Mouse (Mus musculus) CH12.LX (cell line): Measurements from ENCODE around the gene 4930469K13Rik. TPM values are rescaled to one million over a fixed set of nuclear protein-coding genes. Genes with fewer than 3 reads are reported as not detected.

Source experiments
- DNase-seq: peaks from one replicate; pipeline ENCODE4 v3.0.0-alpha.2; 2013; ENCODE audit errors: extremely low read depth
- H3K27ac ChIP-seq: 2 replicates; pipeline ENCODE4 v1.5.1; 2012; ENCODE audit warnings: low read depth, mild to moderate bottlenecking, control low read depth, moderate library complexity; ENCODE audit not compliant: insufficient read depth
- H3K27me3 ChIP-seq: replicated peaks from 2 replicates; pipeline ENCODE3; 2012; ENCODE audit warnings: inconsistent platforms
- H3K36me3 ChIP-seq, 2 experiments: replicated peaks in 1 of 2; 2 replicates each; pipeline versions ENCODE3 to v1.6.1; 2012; ENCODE audit warnings: inconsistent platforms in 1 of 2, low read length in 1 of 2, mild to moderate bottlenecking in 1 of 2, mixed read lengths in 1 of 2, moderate library complexity in 1 of 2; ENCODE audit not compliant: control insufficient read depth in 1 of 2, insufficient read depth in 1 of 2
- H3K4me1 ChIP-seq, 2 experiments: 2 replicates each; pipeline ENCODE4 v1.6.1; 2012; ENCODE audit warnings: inconsistent platforms in 1 of 2, moderate library complexity in 1 of 2; ENCODE audit not compliant: insufficient read depth in 2 of 2, control insufficient read depth in 1 of 2
- H3K4me2 ChIP-seq: 2 replicates; pipeline ENCODE4 v1.6.1; 2012; ENCODE audit warnings: low read depth, mild to moderate bottlenecking, control low read depth; ENCODE audit not compliant: poor library complexity, insufficient read depth, severe bottlenecking
- H3K4me3 ChIP-seq, 3 experiments: fragments of 150-350 bp in 1 of 3; sonication (generic) in 1 of 3; replicated peaks in 1 of 3; 2 replicates each; pipeline versions ENCODE3 to v1.5.1; 2011 to 2012; ENCODE audit warnings: low read depth in 2 of 3, low read length in 2 of 3, mild to moderate bottlenecking in 2 of 3, moderate library complexity in 2 of 3, control low read depth in 1 of 3, improper control_type of control experiment in 1 of 3, inconsistent platforms in 1 of 3, mixed read lengths in 1 of 3; ENCODE audit not compliant: poor library complexity in 1 of 3
- H3K79me2 ChIP-seq: replicated peaks from 2 replicates; pipeline ENCODE4 v1.6.1; 2012; ENCODE audit warnings: mild to moderate bottlenecking, moderate library complexity; ENCODE audit not compliant: control insufficient read depth, poor library complexity, insufficient read depth, severe bottlenecking; ENCODE audit errors: extremely low read depth
- H3K9ac ChIP-seq: 2 replicates; pipeline ENCODE4 v1.6.1; 2012; ENCODE audit warnings: low read depth, mild to moderate bottlenecking, control low read depth, moderate library complexity; ENCODE audit not compliant: insufficient read depth
- H3K9me3 ChIP-seq: replicated peaks from 2 replicates; pipeline ENCODE3; 2012; ENCODE audit warnings: low read length, inconsistent platforms, mixed read lengths
- BHLHE40 ChIP-seq: IDR thresholded peaks from 2 replicates; pipeline ENCODE4 v1.6.1; 2011; ENCODE audit warnings: mild to moderate bottlenecking, low read depth, low read length, improper control_type of control experiment
- CHD1 ChIP-seq: IDR thresholded peaks from 2 replicates; pipeline ENCODE4 v1.6.1; 2012; ENCODE audit warnings: low read depth, low read length, improper control_type of control experiment, inconsistent platforms
- CHD2 ChIP-seq: IDR thresholded peaks from 2 replicates; pipeline ENCODE4 v1.6.1; 2011; ENCODE audit warnings: low read length, improper control_type of control experiment
- ELF1 ChIP-seq: IDR thresholded peaks from 2 replicates; pipeline ENCODE4 v1.6.1; 2014; ENCODE audit warnings: low read depth, mild to moderate bottlenecking, inconsistent platforms, low read length, improper control_type of control experiment
- EP300 ChIP-seq: IDR thresholded peaks from 2 replicates; pipeline ENCODE4 v1.6.1; 2011; ENCODE audit warnings: low read length, improper control_type of control experiment
- ETS1 ChIP-seq: conservative IDR thresholded peaks from 2 replicates; pipeline ENCODE4 v1.6.1; 2012; ENCODE audit warnings: low read depth, mild to moderate bottlenecking, inconsistent platforms, low read length, improper control_type of control experiment, moderate library complexity
- HCFC1 ChIP-seq: IDR thresholded peaks from 2 replicates; pipeline ENCODE4 v1.6.1; 2012; ENCODE audit warnings: low read depth, mild to moderate bottlenecking, inconsistent platforms, low read length, improper control_type of control experiment
- IRF4 ChIP-seq: IDR thresholded peaks from 2 replicates; pipeline ENCODE4 v1.6.1; 2014; ENCODE audit warnings: low read depth, mild to moderate bottlenecking, inconsistent platforms, low read length, improper control_type of control experiment
- JUN ChIP-seq: IDR thresholded peaks from 2 replicates; pipeline ENCODE4 v1.6.1; 2011; ENCODE audit warnings: low read depth, mild to moderate bottlenecking, low read length, improper control_type of control experiment, moderate library complexity; ENCODE audit not compliant: insufficient read depth
- JUND ChIP-seq: conservative IDR thresholded peaks from 2 replicates; pipeline ENCODE4 v1.6.1; 2011; ENCODE audit warnings: low read depth, low read length, improper control_type of control experiment
- KAT2A ChIP-seq: IDR thresholded peaks from 2 replicates; pipeline ENCODE4 v1.6.1; 2012; ENCODE audit warnings: low read length, improper control_type of control experiment, inconsistent platforms; ENCODE audit not compliant: insufficient replicate concordance
- MEF2A ChIP-seq: IDR thresholded peaks from 2 replicates; pipeline ENCODE4 v1.6.1; 2014; ENCODE audit warnings: low read depth, mild to moderate bottlenecking, inconsistent platforms, low read length, improper control_type of control experiment, borderline replicate concordance
- MXI1 ChIP-seq: IDR thresholded peaks from 2 replicates; pipeline ENCODE4 v1.6.1; 2011; ENCODE audit warnings: mild to moderate bottlenecking, low read depth, low read length, improper control_type of control experiment
- POLR2A ChIP-seq: IDR thresholded peaks from 2 replicates; pipeline ENCODE4 v1.6.1; 2011; ENCODE audit warnings: low read depth, mild to moderate bottlenecking, improper control_type of control experiment, low read length
- SIN3A ChIP-seq: IDR thresholded peaks from 2 replicates; pipeline ENCODE4 v1.6.1; 2012; ENCODE audit warnings: low read length, improper control_type of control experiment, inconsistent platforms
- SMC3 ChIP-seq: IDR thresholded peaks from 2 replicates; pipeline ENCODE4 v1.6.1; 2011; ENCODE audit warnings: low read depth, low read length, improper control_type of control experiment
- ZC3H11A ChIP-seq: IDR thresholded peaks from 2 replicates; pipeline ENCODE4 v1.6.1; 2012; ENCODE audit warnings: low read depth, mild to moderate bottlenecking, inconsistent platforms, low read length, improper control_type of control experiment
- ZNF384 ChIP-seq: IDR thresholded peaks from 2 replicates; pipeline ENCODE4 v1.6.1; 2012; ENCODE audit warnings: low read depth, low read length, improper control_type of control experiment, inconsistent platforms
- dilution Hi-C: fragments of 300-500 bp; cut with MboI; formaldehyde crosslinking; loops from 2 replicates; pipeline ENCODE4 v1.14.3; 2020; ENCODE audit warnings: low sequenced_read_pairs; ENCODE audit not compliant: extremely low pct_unique_long_range_greater_than_20kb, extremely low pct_ligation_motif_present
- in situ Hi-C: fragments of 300-500 bp; cut with MboI; formaldehyde crosslinking; loops from 3 replicates; pipeline ENCODE4 v1.14.3; 2019; ENCODE audit warnings: low sequenced_read_pairs, low pct_ligation_motif_present, low pct_unique_long_range_greater_than_20kb, mixed read lengths
- polyA plus RNA-seq: library from polyadenylated mRNA; unstranded; fragments of >175 nt; gene quantifications from 2 replicates; pipeline ENCODE4 v1.2.1, GENCODE M21; 2012; ENCODE audit warnings: low read depth; ENCODE audit not compliant: insufficient read length
- total RNA-seq, 2 experiments: library from RNA; depleted of rRNA; stranded (reverse); fragments of 300-350 nt in 1 of 2; fragments of >200 nt in 1 of 2; gene quantifications; 2 replicates each; pipeline ENCODE4 v1.2.3; 2012 to 2014

The 4930469K13Rik gene
- total and polyA plus RNA-seq, 3 experiments = not detected

- peak within 1 kb of the TSS; percentile 58 to 78 (median 61) for H3K4me3 ChIP-seq
- H3K27me3 ChIP-seq = no peaks in the 10 kb centered on the region
- H3K79me2 ChIP-seq = peaks cover 29% of the 10 kb centered on the region
- no peaks in the 10 kb centered on the region for H3K9me3 ChIP-seq
- peaks cover 20 to 74% of the 10 kb centered on the region in 2 experiments for H3K4me1 ChIP-seq
- DNase-seq = no peak
- peak within 1 kb of the TSS; percentile 88 for H3K27ac ChIP-seq
- peaks cover 7 to 14% of the 10 kb centered on the region in 2 experiments for H3K36me3 ChIP-seq
- dilution Hi-C loops = no loop called here
- H3K9ac ChIP-seq = peak within 1 kb of the TSS; percentile 74
- H3K4me2 ChIP-seq = peak within 1 kb of the TSS; percentile 91
- TF ChIP-seq SIN3A (no peak; the same call in 1 of the 2 replicates), ELF1 (peak; percentile 62), CHD1 (peak; percentile 69), HCFC1 (no peak), ZNF384 (peak; percentile 6; the same call in 1 of the 2 replicates), MEF2A (peak; percentile 50; the same call in 1 of the 2 replicates), MXI1 (no peak), JUND (peak; percentile 65; the same call in 1 of the 2 replicates), IRF4 (0 out of 2 replicates have a peak, but pooled peaks have one; percentile 37), BHLHE40 (0 out of 2 replicates have a peak, but pooled peaks have one; percentile 13), ETS1 (peak; percentile 30; the same call in 1 of the 2 replicates), POLR2A (peak; percentile 31), EP300 (0 out of 2 replicates have a peak, but pooled peaks have one; percentile 11)
- in situ Hi-C loops = no loop called here
These were observed 51.4 kb downstream of the 4930469K13Rik start, which contains the start of gene Lcp2 for GRCm38 (mm10) chr11:34046767-34047541. Gene Lcp2, plus strand, starts transcription at chr11:34046920.

GRCm38 (mm10) chr11:34042808-34043207 is 55.5 kb downstream of the 4930469K13Rik start:
- no peak overlapping the region for H3K4me3 ChIP-seq
- H3K9me3 ChIP-seq = no peaks in the 10 kb centered on the region
- H3K79me2 ChIP-seq = peaks cover 3% of the 10 kb centered on the region
- dilution Hi-C loops (no loop called here), in situ Hi-C loops (no loop called here)
- H3K9ac ChIP-seq = 0 out of 2 replicates have a peak overlapping the region, but pooled peaks have one; percentile 6
- no peaks in the 10 kb centered on the region for H3K27me3 ChIP-seq
- TF ChIP-seq CHD2 = peak; percentile 50; the same call in 1 of the 2 replicates
- no peak for TF ChIP-seq CHD1
- peak; percentile 70 for TF ChIP-seq EP300
- no peak for TF ChIP-seq KAT2A
- TF ChIP-seq ZC3H11A = no peak
- peak; percentile 16 for TF ChIP-seq HCFC1
- TF ChIP-seq JUND = 0 out of 2 replicates have a peak, but pooled peaks have one; percentile 50
- TF ChIP-seq SMC3 = no peak
- peak; percentile 72 for TF ChIP-seq ETS1
- TF ChIP-seq JUN = peak; percentile 68
- TF ChIP-seq IRF4 = peak; percentile 46; the same call in 1 of the 2 replicates
- peak; percentile 91 for TF ChIP-seq ZNF384
- TF ChIP-seq POLR2A = no peak
- no peak overlapping the region for H3K27ac ChIP-seq
- no peak for DNase-seq
- peaks cover 13 to 37% of the 10 kb centered on the region in 2 experiments for H3K4me1 ChIP-seq
- H3K36me3 ChIP-seq = no peaks in the 10 kb centered on the region
- no peak overlapping the region for H3K4me2 ChIP-seq
